ENCODE assay signal across 7 mouse cellular contexts in the genomic region with DNA sequence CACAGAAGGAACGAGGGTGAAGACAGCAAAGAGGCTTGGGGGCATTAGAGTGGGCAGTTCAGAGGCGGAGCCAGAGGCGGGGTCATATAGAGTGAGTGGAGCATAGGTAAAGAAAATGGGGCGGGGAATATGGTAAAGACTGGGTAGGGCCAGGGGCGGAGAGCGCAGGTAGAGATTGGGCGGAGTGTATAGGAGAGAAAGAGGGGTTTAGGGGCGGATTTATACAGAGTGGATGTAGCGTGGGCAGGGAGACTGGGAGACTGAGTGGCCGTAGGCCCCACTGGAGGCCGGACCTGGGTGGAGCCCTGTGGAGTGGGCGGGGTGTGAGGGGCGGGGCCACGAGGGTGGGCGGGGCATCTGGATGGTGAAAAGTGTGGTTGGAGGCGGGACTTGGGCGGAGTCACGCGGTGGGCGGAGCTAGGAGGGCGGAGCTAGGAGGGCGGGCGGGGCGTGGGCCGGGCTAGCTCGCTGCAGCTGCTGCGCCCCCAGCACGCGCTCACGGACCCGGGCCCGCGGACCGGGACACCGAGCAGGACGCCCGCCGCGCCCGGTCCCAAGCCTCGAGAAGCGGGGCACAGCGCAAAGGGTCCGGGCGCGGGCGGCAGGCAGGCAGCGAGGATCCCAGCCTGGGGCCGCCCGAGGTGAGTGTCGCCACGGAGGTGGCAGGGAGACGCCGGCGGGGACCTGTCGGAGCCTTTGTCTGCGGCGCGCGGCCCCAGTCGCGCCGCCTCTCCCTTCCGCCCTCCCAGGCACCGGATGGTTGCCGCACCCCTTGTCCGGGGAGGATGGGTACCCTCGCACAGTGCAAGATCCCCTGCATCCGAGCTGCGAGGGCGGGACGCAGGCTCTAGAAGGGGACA. TPM values are rescaled to one million over a fixed set of nuclear protein-coding genes. Genes with fewer than 3 reads are reported as not detected.
DNase-seq lines count a peak whose midpoint lies in the region; ATAC-seq and TF ChIP-seq lines count a peak whose summit lies in the region.

No protein-coding gene starts in this region.

- peak in 1 of 2 experiments; percentile 9 for DNase-seq in spleen, adult 2 months (ENCODE audit: low read depth in 1 of 2, low spot score in 2 of 2)
- DNase-seq in spleen, postnatal 14 days (ENCODE audit: low spot score in 2 of 2): no peak
- peak; percentile 82 for DNase-seq in cerebellum, adult 11-12 months
- DNase-seq in kidney, postnatal 14 days: peak; percentile 38
- peak; percentile 33 for DNase-seq in thymus, postnatal 14 days

- TF ChIP-seq CTCF in spleen, adult 2 months (IDR thresholded peaks at IDR 0.05; ENCODE audit: extremely low read depth, insufficient read depth, insufficient read length, insufficient replicate concordance): no peak

- peak overlapping the region; percentile 55 for H3K4me3 ChIP-seq in spleen, adult 2 months (ENCODE audit: extremely low read depth, insufficient read depth, insufficient read length)
- peak overlapping the region; percentile 82 for H3K4me3 ChIP-seq in forebrain, embryonic 13.5 days
- H3K4me3 ChIP-seq in midbrain, embryonic 13.5 days (replicated peaks): peak overlapping the region; percentile 85

- H3K4me2 ChIP-seq in forebrain, embryonic 13.5 days: peak overlapping the region; percentile 83
- H3K4me2 ChIP-seq in midbrain, embryonic 13.5 days (replicated peaks): peak overlapping the region; percentile 89

- peak; percentile 86 for ATAC-seq in forebrain, embryonic 13.5 days
- peak; percentile 92 for ATAC-seq in midbrain, embryonic 13.5 days

- H3K27me3 ChIP-seq in spleen, adult 2 months (ENCODE audit: control insufficient read depth, insufficient read depth, low read length): peaks cover 10% of the 10 kb centered on the region
- H3K27me3 ChIP-seq in forebrain, embryonic 13.5 days: peaks cover 22% of the 10 kb centered on the region
- H3K27me3 ChIP-seq in midbrain, embryonic 13.5 days: peaks cover 21% of the 10 kb centered on the region

- no peak overlapping the region for H3K27ac ChIP-seq in spleen, adult 2 months (ENCODE audit: insufficient read depth, low read length)
- H3K27ac ChIP-seq in forebrain, embryonic 13.5 days: 0 out of 2 replicates have a peak overlapping the region, but pooled peaks have one; percentile 19
- peak overlapping the region; percentile 58 for H3K27ac ChIP-seq in midbrain, embryonic 13.5 days

- no peaks in the 10 kb centered on the region for H3K36me3 ChIP-seq in spleen, adult 2 months (ENCODE audit: control insufficient read depth, insufficient read depth, low read length)
- peaks cover 25% of the 10 kb centered on the region for H3K36me3 ChIP-seq in forebrain, embryonic 13.5 days (ENCODE audit: poor library complexity, severe bottlenecking)
- peaks cover 20% of the 10 kb centered on the region for H3K36me3 ChIP-seq in midbrain, embryonic 13.5 days

- no peaks in the 10 kb centered on the region for H3K9me3 ChIP-seq in forebrain, embryonic 13.5 days (replicated peaks)
- H3K9me3 ChIP-seq in midbrain, embryonic 13.5 days: no peaks in the 10 kb centered on the region

- WGBS in spleen, adult 2 months: 5% methylated on average over 35 of the region's 72 CpGs
- under 1% methylated on average over 65 of the region's 72 CpGs for WGBS in forebrain, embryonic 13.5 days
- WGBS in midbrain, embryonic 13.5 days: under 1% methylated on average over 66 of the region's 72 CpGs

- peak overlapping the region; percentile 92 for H3K9ac ChIP-seq in forebrain, embryonic 13.5 days
- peak overlapping the region; percentile 91 for H3K9ac ChIP-seq in midbrain, embryonic 13.5 days (replicated peaks)

- no peaks in the 10 kb centered on the region; the same call in none of the 2 replicates for H3K4me1 ChIP-seq in spleen, adult 2 months (ENCODE audit: control insufficient read depth, insufficient read depth, insufficient read length)
- H3K4me1 ChIP-seq in forebrain, embryonic 13.5 days: peaks cover 20% of the 10 kb centered on the region
- peaks cover 26% of the 10 kb centered on the region for H3K4me1 ChIP-seq in midbrain, embryonic 13.5 days (replicated peaks)

- no peak for TF ChIP-seq POLR2A in spleen, adult 2 months (IDR thresholded peaks at IDR 0.05; ENCODE audit: low read depth, low read length)

RNA-seq across cellular contexts. Expression of a gene that starts 9.6 kb away (rescaled TPM):
- polyA plus RNA-seq in spleen, adult 2 months (2012; rRNA removed): 9.7 and 12.9 TPM in 2 replicates
- 50.9 and 54.0 TPM in 2 replicates for polyA plus RNA-seq in forebrain, embryonic 13.5 days (2015; fragmentation: Nextera tagmentation; extraction: Ambion mirVana)
- polyA plus RNA-seq in midbrain, embryonic 13.5 days (2015; fragmentation: Nextera tagmentation; extraction: Ambion mirVana): 61.9 and 70.6 TPM in 2 replicates

Comparison
In these comparisons a context has a peak if more than half of its experiments do, and no peak if none do; other contexts are left out.
1. DNase-seq: peak in cerebellum, adult 11-12 months (single experiment), kidney, postnatal 14 days (single experiment) and thymus, postnatal 14 days (single experiment); none in spleen, postnatal 14 days (0 of 2).
2. Peak in every context shown above with its lines, with median percentiles within 50 percentile points of each other: H3K4me3 ChIP-seq.